Mouse (Mus musculus): ENCODE measurements around the gene Gpr135. TPM values are rescaled to one million over a fixed set of nuclear protein-coding genes. Genes with fewer than 3 reads are reported as not detected.
A peak's percentile ranks its signal among the peaks of the same experiment; 100 is the strongest.

The Gpr135 gene
- 0.46 and 0.82 TPM in 2 replicates for polyA plus RNA-seq (2016; fragmentation: Nextera tagmentation; extraction: Ambion mirVana)

- Histone ChIP-seq H3K4me1 (peaks cover 21% of the 10 kb centered on the region), H3K27ac (replicated peaks) (peak within 1 kb of the TSS; percentile 82), H3K4me3 (peak within 1 kb of the TSS; percentile 71), H3K27me3 (ENCODE audit: low read depth, poor library complexity, severe bottlenecking) (peaks cover 58% of the 10 kb centered on the region), H3K9me3 (replicated peaks) (peaks cover 3% of the 10 kb centered on the region; the same call in 1 of the 2 replicates), H3K36me3 (peaks cover 9% of the 10 kb centered on the region)
- peak; percentile 91 for DNase-seq (ENCODE audit: low spot score)
- WGBS, result under 1% methylated on average over 94 of the region's 94 CpGs
Measured at GRCm38 (mm10) chr12:72070327-72071269, at the start of gene Gpr135. TSS of gene Gpr135 (minus strand) at chr12:72071125.

GRCm38 (mm10) chr12:72115686-72116345 is 44.9 kb upstream of the Gpr135 start:
- Histone ChIP-seq H3K9me3 (replicated peaks) (no peaks in the 10 kb centered on the region), H3K27me3 (ENCODE audit: low read depth, poor library complexity, severe bottlenecking) (no peaks in the 10 kb centered on the region), H3K4me3 (no peak overlapping the region), H3K4me1 (no peaks in the 10 kb centered on the region), H3K27ac (replicated peaks) (no peak overlapping the region), H3K36me3 (no peaks in the 10 kb centered on the region)
- 87% methylated on average over 22 of the region's 23 CpGs for WGBS
- no peak for DNase-seq (ENCODE audit: low spot score)

DNA sequence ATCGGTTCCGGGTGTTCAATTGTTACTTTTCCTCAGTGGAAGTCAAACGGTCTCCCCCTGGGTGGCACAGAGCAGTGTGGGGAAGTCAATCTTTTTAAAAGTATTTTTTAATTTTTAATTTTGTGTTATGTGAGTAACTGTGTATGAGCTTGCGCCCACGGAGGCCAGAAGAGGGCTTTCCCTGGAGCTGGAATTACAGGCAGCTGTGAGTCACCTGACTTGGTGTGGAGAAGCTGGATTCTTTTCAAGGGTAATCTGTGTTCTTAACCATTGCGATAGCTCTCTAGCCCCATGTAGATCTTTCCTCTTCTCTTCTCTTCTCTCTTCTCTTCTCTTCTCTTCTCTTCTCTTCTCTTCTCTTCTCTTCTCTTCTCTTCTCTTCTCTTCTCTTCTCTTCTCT is 44.2 kb upstream of the Gpr135 start:
- Histone ChIP-seq H3K36me3 (no peaks in the 10 kb centered on the region), H3K4me1 (no peaks in the 10 kb centered on the region), H3K27me3 (ENCODE audit: low read depth, poor library complexity, severe bottlenecking) (no peaks in the 10 kb centered on the region), H3K9me3 (replicated peaks) (no peaks in the 10 kb centered on the region), H3K4me3 (no peak overlapping the region), H3K27ac (replicated peaks) (no peak overlapping the region)
- 85% methylated on average over 6 of the region's 6 CpGs for WGBS
- DNase-seq (ENCODE audit: low spot score), result no peak

GRCm38 (mm10) chr12:72104525-72105281 is 33.8 kb upstream of the Gpr135 start:
- DNase-seq (ENCODE audit: low spot score), result peak; percentile 45
- H3K4me1 ChIP-seq, result no peaks in the 10 kb centered on the region
- peaks cover 21% of the 10 kb centered on the region for H3K36me3 ChIP-seq
- no peak overlapping the region for H3K4me3 ChIP-seq
- H3K9me3 ChIP-seq (replicated peaks), result no peaks in the 10 kb centered on the region
- no peak overlapping the region for H3K27ac ChIP-seq (replicated peaks)
- no peaks in the 10 kb centered on the region for H3K27me3 ChIP-seq (ENCODE audit: low read depth, poor library complexity, severe bottlenecking)
- WGBS, result 32% methylated on average over 14 of the region's 14 CpGs

DNA sequence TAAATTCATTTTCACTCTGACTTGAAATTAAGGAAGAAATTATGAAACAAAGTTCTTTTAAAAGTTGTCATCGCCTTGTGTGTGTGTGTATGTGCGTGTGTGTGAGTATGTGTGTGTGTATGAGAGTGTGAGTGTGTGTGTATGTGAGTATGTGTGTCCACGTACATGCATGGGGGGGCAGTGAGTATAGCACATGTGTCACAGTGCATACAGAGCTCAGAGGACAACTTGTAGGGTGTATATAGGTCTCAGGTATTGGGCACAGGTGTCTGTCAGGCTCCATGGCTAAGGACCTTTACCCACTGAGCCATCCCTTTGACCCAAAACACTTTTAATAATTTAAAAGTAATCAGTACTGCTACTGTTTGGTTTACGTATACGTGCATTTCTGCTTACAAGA is 33.1 kb upstream of the Gpr135 start:
- Histone ChIP-seq H3K4me1 (no peaks in the 10 kb centered on the region; the same call in 1 of the 2 replicates), H3K9me3 (replicated peaks) (no peaks in the 10 kb centered on the region), H3K4me3 (no peak overlapping the region), H3K27me3 (ENCODE audit: low read depth, poor library complexity, severe bottlenecking) (no peaks in the 10 kb centered on the region), H3K36me3 (peaks cover 28% of the 10 kb centered on the region), H3K27ac (replicated peaks) (no peak overlapping the region)
- 90% methylated on average over 5 of the region's 5 CpGs for WGBS
- DNase-seq (ENCODE audit: low spot score), result no peak

DNA sequence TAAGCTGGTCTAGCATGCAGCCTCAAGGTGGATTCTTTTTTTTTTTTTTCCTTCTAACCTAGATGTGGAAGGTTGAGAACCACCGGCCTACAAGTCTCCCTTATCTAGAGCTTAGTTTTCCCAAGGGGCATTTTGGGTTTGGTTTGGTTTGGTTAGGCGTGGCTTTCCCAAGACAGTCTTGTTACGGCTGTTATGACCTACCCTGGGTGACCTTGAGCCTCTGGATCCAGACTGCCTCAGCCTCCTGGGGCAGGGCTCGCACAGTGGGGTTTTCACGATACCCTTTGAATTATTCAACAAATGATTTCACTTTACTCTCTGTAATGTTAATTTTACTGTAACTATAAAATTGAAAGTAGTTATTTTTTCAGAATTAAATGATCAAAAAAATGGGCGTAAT is 31.9 kb upstream of the Gpr135 start:
- 88% methylated on average over 6 of the region's 6 CpGs for WGBS
- Histone ChIP-seq H3K27me3 (ENCODE audit: low read depth, poor library complexity, severe bottlenecking) (no peaks in the 10 kb centered on the region), H3K27ac (replicated peaks) (no peak overlapping the region), H3K4me3 (no peak overlapping the region), H3K9me3 (replicated peaks) (no peaks in the 10 kb centered on the region), H3K4me1 (no peaks in the 10 kb centered on the region; the same call in 1 of the 2 replicates), H3K36me3 (peaks cover 35% of the 10 kb centered on the region)
- DNase-seq (ENCODE audit: low spot score), result no peak

DNA sequence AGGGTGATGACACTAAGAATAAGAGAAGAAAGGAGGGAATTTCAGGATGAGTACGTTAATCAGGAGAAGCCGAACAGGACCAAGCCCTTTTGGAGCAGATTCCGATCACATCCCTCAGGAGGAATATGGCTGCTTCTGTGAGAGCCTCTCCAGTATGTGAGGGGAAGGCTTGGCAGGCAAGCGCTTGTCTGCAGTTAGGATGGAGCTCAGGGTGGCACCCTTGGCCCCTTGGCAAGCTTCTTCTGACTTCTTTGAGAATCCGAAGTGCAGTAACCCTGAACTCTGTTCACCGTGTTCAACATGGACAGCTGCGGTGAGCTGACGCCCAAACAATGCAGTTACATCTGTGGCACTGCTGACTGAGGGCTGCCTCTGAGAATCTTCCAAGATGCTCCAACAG is 26.0 kb upstream of the Gpr135 start:
- no peak overlapping the region for H3K27ac ChIP-seq (replicated peaks)
- no peak for DNase-seq (ENCODE audit: low spot score)
- peaks cover 93% of the 10 kb centered on the region for H3K36me3 ChIP-seq
- H3K4me1 ChIP-seq, result no peaks in the 10 kb centered on the region; the same call in 1 of the 2 replicates
- 95% methylated on average over 8 of the region's 8 CpGs for WGBS
- no peaks in the 10 kb centered on the region for H3K9me3 ChIP-seq (replicated peaks)
- H3K4me3 ChIP-seq, result no peak overlapping the region
- no peaks in the 10 kb centered on the region for H3K27me3 ChIP-seq (ENCODE audit: low read depth, poor library complexity, severe bottlenecking)

DNA sequence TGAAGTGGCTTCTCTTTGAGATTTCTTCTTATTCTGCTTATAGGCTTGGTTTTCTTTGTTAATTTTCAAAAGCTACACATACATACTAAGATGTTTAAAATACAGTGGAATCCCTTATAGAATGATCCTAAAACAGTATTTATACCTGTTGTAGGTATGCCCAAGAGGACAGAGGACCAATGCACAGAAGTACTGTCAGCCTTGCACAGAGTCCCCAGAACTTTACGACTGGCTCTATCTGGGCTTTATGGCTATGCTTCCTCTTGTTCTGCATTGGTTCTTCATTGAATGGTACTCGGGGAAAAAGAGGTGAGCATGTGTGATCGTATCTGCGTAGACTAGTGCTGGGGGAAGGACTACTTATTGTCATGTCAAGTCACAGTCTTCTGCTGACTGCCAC is 18.9 kb upstream of the Gpr135 start:
- Histone ChIP-seq H3K4me1 (peaks cover 22% of the 10 kb centered on the region), H3K36me3 (peaks cover 53% of the 10 kb centered on the region), H3K9me3 (replicated peaks) (no peaks in the 10 kb centered on the region), H3K27me3 (ENCODE audit: low read depth, poor library complexity, severe bottlenecking) (no peaks in the 10 kb centered on the region), H3K4me3 (no peak overlapping the region), H3K27ac (replicated peaks) (no peak overlapping the region)
- no peak for DNase-seq (ENCODE audit: low spot score)
- WGBS, result 92% methylated on average over 4 of the region's 4 CpGs

DNA sequence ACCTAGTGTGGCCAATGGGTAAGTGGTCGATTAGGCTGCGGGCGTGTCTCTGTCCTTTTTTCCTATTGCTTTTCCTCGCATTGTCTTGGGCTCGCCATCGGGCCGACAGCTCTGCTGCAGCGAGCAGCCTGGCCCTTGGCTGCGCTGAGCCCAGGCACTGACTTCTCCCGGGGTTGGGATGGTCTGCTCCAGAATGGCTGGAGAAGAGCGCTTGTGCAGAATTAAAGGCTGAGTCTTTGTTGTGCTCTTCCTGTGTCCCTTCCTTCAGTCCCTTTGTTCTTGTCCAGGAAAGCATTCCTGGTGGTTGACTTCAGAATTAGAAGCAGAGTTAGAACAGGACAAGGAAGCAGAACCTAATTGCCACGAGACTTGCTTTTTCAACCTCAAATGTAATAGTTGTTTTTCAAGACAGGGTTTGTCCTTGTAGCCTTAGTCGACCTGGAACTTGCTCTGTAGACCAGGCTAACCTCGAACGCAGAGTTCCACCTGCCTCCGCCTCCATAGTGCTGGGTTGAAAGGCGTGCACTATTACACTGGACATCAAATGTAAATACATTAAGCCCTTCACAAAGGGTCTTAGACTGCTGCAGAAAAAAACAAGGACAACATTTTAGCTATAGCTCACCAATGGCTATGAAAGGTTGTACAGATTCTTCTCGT is 15.4 kb upstream of the Gpr135 start:
- Histone ChIP-seq H3K4me3 (peak overlapping the region; percentile 73), H3K27me3 (ENCODE audit: low read depth, poor library complexity, severe bottlenecking) (no peaks in the 10 kb centered on the region), H3K4me1 (peaks cover 44% of the 10 kb centered on the region), H3K9me3 (replicated peaks) (no peaks in the 10 kb centered on the region), H3K27ac (replicated peaks) (peak overlapping the region; percentile 96), H3K36me3 (peaks cover 18% of the 10 kb centered on the region)
- 1% methylated on average over 18 of the region's 18 CpGs for WGBS
- no peak for DNase-seq (ENCODE audit: low spot score)

DNA sequence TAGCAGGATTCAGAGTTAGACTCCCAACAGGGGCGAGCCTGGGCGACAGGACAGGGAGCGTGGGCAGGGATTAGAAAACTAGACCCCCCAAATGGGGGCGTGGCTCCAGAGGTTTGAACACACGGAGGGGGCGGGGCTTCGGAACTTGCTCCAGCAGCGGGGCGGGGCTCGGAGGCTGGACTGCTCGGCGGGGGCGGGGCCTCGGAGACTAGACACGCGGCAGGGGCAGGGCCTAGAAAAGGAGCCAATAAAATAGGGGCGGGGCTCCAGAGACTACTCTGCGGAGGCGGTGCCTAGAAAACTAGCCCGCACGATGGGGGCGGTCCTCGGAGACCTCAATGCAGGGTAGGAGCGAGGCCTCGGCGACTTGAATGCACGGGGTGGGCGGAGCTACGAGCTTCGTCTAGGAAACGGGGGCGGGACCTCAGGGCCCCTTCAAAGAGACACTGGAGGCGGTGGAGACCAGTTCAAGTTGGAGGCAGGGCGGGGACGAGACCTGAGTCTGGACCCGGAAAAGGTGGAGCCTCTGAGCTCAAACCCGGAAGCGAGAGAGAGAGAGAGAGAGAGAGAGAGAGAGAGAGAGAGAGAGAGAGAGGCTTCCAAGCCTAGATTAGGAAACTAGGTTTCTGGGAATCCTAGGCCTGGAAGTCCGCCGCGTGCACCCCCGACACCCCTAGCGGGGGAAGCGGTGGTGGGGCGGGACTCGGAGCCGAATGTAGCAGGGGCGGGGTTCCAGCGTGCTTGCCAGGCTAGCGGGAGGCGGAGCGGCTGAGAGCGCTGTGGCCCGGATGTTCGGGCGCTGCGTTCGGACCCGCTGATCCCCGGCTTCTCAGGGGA is 14.6 kb upstream of the Gpr135 start, which contains the start of the genes L3hypdh and Jkamp:
L3hypdh (minus strand) TSS at position 111 of the 837 bp plus-strand sequence.
Jkamp (plus strand) TSS at position 261 of the 837 bp plus-strand sequence.
- WGBS, result under 1% methylated on average over 60 of the region's 60 CpGs
- Histone ChIP-seq H3K4me1 (peaks cover 44% of the 10 kb centered on the region), H3K36me3 (peaks cover 11% of the 10 kb centered on the region), H3K9me3 (replicated peaks) (no peaks in the 10 kb centered on the region), H3K4me3 (peak within 1 kb of the TSS; percentile 73), H3K27me3 (ENCODE audit: low read depth, poor library complexity, severe bottlenecking) (no peaks in the 10 kb centered on the region), H3K27ac (replicated peaks) (peak within 1 kb of the TSS; percentile 96)
- DNase-seq (ENCODE audit: low spot score), result peak; percentile 100

- under 1% methylated on average over 31 of the region's 31 CpGs for WGBS
- DNase-seq (ENCODE audit: low spot score), result no peak
- Histone ChIP-seq H3K4me1 (peaks cover 44% of the 10 kb centered on the region), H3K36me3 (peaks cover 5% of the 10 kb centered on the region), H3K4me3 (peak overlapping the region; percentile 73), H3K27me3 (ENCODE audit: low read depth, poor library complexity, severe bottlenecking) (no peaks in the 10 kb centered on the region), H3K9me3 (replicated peaks) (no peaks in the 10 kb centered on the region), H3K27ac (replicated peaks) (peak overlapping the region; percentile 96)
Measured at GRCm38 (mm10) chr12:72085024-72085328, 14.1 kb upstream of the Gpr135 start.

Measured in midbrain, embryonic 10.5 days (tissue).